Mouse (Mus musculus): ENCODE data around the gene Gm11009.
"Not testable (repeated sequence)": the region's sequence is repeated elsewhere in the genome, so short reads cannot be mapped to it uniquely, and the experiment has no call there.

The Gm11009 gene

DNA sequence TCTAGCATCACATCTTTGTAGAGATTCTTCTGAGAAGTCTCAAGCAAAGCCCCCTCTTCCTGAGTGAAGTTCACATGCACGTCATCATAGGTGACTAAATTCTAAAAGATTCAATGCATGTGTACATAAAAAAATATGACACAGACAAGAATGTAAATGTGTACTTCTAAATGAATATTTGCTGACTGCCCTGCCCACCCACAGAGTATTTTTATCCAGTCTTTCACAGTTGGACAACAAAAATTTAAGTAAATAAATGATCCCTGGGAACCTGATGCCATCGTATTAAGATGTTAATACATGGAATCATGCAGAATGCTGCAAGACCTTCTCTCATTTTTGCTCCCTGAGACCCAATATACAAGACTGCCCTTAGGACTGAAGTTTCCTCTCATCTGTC is at the start of gene Gm11009:
Gene Gm11009 (minus strand): TSS at position 101 of the 400 bp plus-strand sequence.
- ATAC-seq (ENCODE audit: insufficient number of reproducible peaks, low FRiP score, low TSS enrichment) = not testable (repeated sequence)

Measured in cerebellum, adult (tissue).